Mouse (Mus musculus): Measurements from ENCODE around the gene Gm4070. TPM values are rescaled to one million over a fixed set of nuclear protein-coding genes. Genes with fewer than 3 reads are reported as not detected.
"Not testable (repeated sequence)": the region's sequence is repeated elsewhere in the genome, so short reads cannot be mapped to it uniquely, and the experiment has no call there.

Gm4070 gene
- total RNA-seq (2021) (10 to 100 TPM in 1 of 2 experiments, 1 to 10 TPM in 1; 8.9 to 10.9 TPM), polyA plus RNA-seq (2012; rRNA removed) (0.27 and 0.30 TPM in 2 replicates)
- long read RNA-seq = 0 reads

DNA sequence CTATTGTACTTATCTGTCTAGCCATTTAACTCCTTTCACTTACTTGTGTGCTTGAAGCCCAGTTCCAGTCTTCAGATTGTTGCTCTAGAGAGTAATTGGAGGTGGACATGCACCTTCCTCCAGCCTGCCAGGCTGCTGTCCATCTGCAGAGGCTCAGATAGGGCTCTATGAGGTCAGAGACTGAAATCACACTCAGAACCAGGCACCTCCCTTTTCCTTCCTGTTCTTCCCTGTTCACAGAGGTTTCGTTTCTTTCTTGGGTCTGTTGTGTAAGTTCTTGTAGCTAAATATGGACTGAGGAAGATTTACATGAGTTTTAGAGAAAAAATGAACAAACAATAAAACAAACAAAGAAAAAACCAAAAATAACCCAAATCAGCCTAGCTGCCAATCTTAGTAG is at the start of gene Gm4070:
Gm4070 (minus strand) TSS at position 156 of the 400 bp plus-strand sequence.
- not testable (repeated sequence) for DNase-seq

- not testable (repeated sequence) for DNase-seq
Measured at GRCm38 (mm10) chr7:105954540-105954939, 773 bp upstream of the Gm4070 start.

DNA sequence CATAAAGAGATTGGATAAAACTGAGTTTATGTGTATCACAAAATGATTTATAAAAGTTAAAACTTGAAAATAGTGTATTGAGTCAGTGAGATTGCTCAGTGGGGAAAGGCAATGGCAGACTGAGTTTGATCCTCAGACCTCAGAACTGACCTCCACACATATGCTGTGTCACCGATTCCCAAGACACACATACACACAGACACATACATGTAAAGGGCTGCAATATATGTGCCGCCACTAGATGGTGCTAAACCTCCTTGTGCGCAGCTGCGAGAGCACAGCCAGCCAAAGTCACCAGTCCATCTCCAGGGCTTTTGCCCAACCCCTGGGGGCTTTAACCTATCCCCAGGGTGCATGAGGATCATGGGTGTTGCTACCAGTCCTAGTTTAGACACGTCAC is 1.4 kb downstream of the Gm4070 start:
- DNase-seq = not testable (repeated sequence)

DNA sequence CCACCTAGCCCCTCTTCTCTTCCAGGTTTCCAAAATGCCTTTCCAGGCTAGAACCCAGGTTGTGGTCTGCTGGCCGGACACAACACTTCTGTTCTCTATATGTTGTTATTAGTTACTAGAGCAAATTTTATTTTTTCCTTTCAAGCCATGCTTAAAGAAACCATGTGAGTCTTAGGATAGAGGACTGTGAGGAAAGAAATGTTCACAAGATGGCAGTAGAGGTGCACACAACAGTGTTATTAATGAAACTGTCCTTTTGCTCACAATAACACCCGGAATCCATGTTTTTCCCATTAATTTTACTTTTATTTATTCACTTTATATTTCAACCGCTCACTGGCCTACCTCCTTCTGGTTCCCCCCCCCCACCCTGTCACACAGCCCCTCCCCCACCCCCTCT is 8.5 kb downstream of the Gm4070 start:
- DNase-seq = not testable (repeated sequence)

- DNase-seq = not testable (repeated sequence)
Measured at GRCm38 (mm10) chr7:105932132-105932531, 21.6 kb downstream of the Gm4070 start.

DNA sequence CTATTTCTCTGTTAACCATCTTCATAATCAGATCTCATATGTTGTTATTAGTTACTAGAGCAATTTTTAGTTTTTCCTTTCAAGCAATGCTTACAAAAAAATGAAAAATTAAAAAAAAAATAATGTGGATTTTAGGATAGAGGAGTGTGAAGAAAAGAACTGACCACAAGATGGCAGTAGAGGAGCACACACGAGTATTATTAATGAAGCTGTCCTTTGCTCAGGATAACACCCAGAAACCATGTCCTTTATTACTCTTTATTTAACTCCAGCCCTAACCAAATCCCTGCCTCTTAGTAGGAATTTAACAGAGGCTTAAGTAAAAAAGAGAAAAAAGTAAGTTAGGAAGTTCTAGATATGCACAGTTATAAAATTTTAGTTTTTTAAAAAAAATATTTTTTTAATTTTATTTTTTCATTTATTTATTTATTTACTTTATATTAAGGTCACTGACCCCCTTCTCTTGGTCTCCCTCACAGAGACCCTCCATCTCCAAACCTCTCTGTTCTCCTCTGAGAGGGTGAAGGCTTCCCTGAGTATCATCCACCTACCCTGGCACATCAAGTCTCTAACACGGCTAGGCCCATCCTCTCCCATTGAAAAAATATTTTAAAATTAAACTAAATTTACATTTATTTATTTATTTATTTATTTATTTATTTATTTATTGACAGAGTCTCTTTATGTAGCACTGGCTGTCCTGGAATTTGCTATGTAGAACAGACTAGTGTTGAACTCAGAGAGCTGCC is 70.0 kb downstream of the Gm4070 start:
- not testable (repeated sequence) for DNase-seq

DNA sequence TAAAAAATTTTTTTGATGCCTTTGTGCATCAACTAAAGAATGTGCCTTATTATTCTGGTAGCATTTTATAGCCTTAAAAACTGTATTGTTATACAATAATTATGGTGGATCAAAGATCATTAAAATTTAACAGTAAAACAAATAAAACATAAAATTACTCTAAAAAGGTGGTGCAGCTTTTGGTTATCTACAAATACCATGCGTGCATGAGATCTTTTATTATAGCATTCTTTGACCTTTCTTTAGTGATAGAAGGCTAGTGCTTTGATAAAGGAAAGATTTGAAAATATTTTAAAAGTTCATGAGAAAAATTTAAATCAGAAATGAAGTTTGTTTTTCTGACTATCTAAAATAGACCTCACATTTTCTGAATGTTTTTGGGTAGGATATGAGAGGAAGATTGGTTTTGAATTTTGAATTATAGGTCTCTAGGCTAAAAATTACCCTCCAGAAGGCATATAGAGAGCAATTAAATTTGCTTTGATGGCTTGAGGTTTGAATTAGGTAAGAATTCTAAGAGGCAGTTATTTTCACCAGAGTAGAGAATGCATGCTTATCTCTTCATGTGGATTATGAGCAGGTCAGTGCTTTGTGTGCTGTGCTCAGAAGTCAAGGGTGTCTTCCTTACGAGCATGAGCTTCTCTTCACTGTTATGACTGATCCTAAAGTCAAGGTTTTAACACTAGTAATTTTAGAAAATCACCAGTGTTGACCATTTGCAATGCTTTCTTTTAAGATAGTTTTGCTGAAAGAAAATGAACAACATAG is 73.9 kb downstream of the Gm4070 start:
- not testable (repeated sequence) for DNase-seq

DNA sequence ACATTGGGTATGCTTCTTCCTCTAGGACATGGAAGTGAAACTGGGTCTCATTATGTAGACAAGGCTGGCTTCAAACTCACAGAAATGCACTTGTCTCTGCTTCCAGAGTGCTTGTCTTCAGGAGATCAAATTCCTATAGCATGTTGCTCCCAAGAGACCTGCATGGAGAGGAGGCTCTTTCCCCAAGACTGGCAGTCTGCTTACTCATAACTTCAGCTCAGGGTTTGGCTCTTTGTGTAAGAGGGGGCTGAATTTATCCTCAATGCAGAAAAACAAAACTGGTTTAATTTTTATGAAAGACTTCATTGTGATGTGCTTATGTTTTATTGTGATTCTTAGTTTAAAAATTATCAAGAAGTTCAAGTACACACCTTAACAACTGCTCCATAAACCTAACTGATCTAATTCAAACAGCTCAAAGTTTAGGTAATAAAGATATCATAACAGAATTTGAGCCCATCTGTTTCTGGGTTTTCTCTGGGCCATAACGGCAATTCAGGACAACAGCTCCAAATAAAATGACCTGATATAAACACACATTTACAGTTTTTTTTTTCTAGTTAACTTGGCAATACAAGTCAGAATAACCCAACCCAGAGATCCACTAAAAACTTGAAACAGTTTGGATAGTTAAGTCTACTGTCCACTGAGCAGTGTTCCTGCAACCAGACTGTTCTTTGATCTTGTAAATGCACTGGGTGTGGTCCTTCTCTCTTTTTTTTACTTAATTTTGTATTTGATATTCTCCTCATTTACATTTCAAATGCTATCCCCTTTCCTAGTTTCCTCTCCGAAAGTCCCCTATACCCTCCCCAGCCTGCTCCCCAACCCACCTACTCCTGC is 97.8 kb downstream of the Gm4070 start:
- not testable (repeated sequence) for DNase-seq

Other genes with a start within 250 kb of the Gm4070 start
- gene Ilk, start 217.4 kb downstream of the Gm4070 start, total RNA-seq (2021) = 100 to 1,000 TPM; 139 to 166 TPM
- gene Ilk, start 217.4 kb downstream of the Gm4070 start, polyA plus RNA-seq (2012; rRNA removed) = 82.1 and 87.8 TPM in 2 replicates
- 10 to 100 TPM; 14.8 to 17.6 TPM for gene Rrp8, start 216.6 kb downstream of the Gm4070 start, total RNA-seq (2021)
- gene Rrp8, start 216.6 kb downstream of the Gm4070 start, polyA plus RNA-seq (2012; rRNA removed) = 7.9 and 9.2 TPM in 2 replicates
- 100 to 1,000 TPM; 231 to 239 TPM for gene Taf10, start 209.6 kb downstream of the Gm4070 start, total RNA-seq (2021)
- 639 and 733 TPM in 2 replicates for gene Taf10, start 209.6 kb downstream of the Gm4070 start, polyA plus RNA-seq (2012; rRNA removed)
- gene Tpp1, start 201.7 kb downstream of the Gm4070 start, total RNA-seq (2021) = 100 to 1,000 TPM; 113 to 129 TPM
- 200 and 305 TPM in 2 replicates for gene Tpp1, start 201.7 kb downstream of the Gm4070 start, polyA plus RNA-seq (2012; rRNA removed)
- 1 to 10 TPM; 4.4 to 8.2 TPM for gene Dchs1, start 166.3 kb downstream of the Gm4070 start, total RNA-seq (2021)
- gene Dchs1, start 166.3 kb downstream of the Gm4070 start, polyA plus RNA-seq (2012; rRNA removed) = 8.2 and 9.5 TPM in 2 replicates
- 100 to 1,000 TPM; 176 to 221 TPM for gene Mrpl17, start 142.9 kb downstream of the Gm4070 start, total RNA-seq (2021)
- 252 and 278 TPM in 2 replicates for gene Mrpl17, start 142.9 kb downstream of the Gm4070 start, polyA plus RNA-seq (2012; rRNA removed)